In genomic region chr16:30491742-30492141, GRCm38 (mm10) we compare ENCODE assay signal across 14 mouse cellular contexts. TPM values are rescaled to one million over a fixed set of nuclear protein-coding genes. Genes with fewer than 3 reads are reported as not detected.
"Had no signal": no experiment of that assay in that cellular context is flagged by ENCODE, and none has a peak within 500 bp of the region (broad histone marks: within the 10 kb centered on the region; RNA-seq: fewer than 3 reads in every experiment).

No protein-coding gene starts in this region.

- ATAC-seq: hindbrain, postnatal 0 days; midbrain, embryonic 13.5 days had no signal

- H3K36me3 ChIP-seq: limb, embryonic 10.5 days; liver, embryonic 15.5 days; midbrain, embryonic 13.5 days had no signal

- H3K27ac ChIP-seq: hindbrain, postnatal 0 days; left cerebral cortex, adult 2 months; limb, embryonic 10.5 days; liver, embryonic 15.5 days; macrophage; midbrain, embryonic 13.5 days had no signal

- DNase-seq: kidney, adult 8-10 months; kidney, postnatal 25 days; right cerebral cortex, postnatal 4 days; spleen, adult 18-20 months; thymus, adult 18-20 months; thymus, postnatal 14 days had no signal

- H3K9ac ChIP-seq: liver, embryonic 15.5 days; midbrain, embryonic 13.5 days had no signal

- H3K9me3 ChIP-seq: limb, embryonic 10.5 days; liver, embryonic 15.5 days; megakaryocyte, embryonic 14.5 days; midbrain, embryonic 13.5 days had no signal

- H3K27me3 ChIP-seq: liver, embryonic 15.5 days; midbrain, embryonic 13.5 days had no signal

- H3K4me1 ChIP-seq: liver, embryonic 15.5 days; midbrain, embryonic 13.5 days had no signal

- H3K4me2 ChIP-seq: liver, embryonic 11.5 days; liver, embryonic 15.5 days; midbrain, embryonic 13.5 days had no signal

- H3K4me3 ChIP-seq: left cerebral cortex, adult 2 months; limb, embryonic 10.5 days; liver, embryonic 15.5 days; megakaryocyte, embryonic 14.5 days; midbrain, embryonic 13.5 days had no signal

RNA-seq across cellular contexts. Expression of gene Tmem44, which starts 58.9 kb away (rescaled TPM):
- polyA plus RNA-seq: macrophage had no signal
